Mouse (Mus musculus) kidney, postnatal 0 days (tissue): ENCODE results near the gene Ap1g2. TPM values are rescaled to one million over a fixed set of nuclear protein-coding genes. Genes with fewer than 3 reads are reported as not detected.

ENCODE experiments used
- ATAC-seq: fragments of 200-750 bp; cut with Nextera tagmentation; replicated peaks from 2 replicates; pipeline ENCODE4 v1.8.0; 2017; ENCODE audit warnings: low read depth, moderate number of reproducible peaks, moderate TSS enrichment, moderate library complexity; ENCODE audit not compliant: low FRiP score
- DNase-seq: peaks from one replicate; pipeline ENCODE4 v3.0.0-alpha.2; 2016; ENCODE audit warnings: low spot score
- H3K27ac ChIP-seq: fragments of 300-500 bp; sonication (generic); 2 replicates; pipeline ENCODE4 v1.5.1; 2014; ENCODE audit warnings: mild to moderate bottlenecking
- H3K27me3 ChIP-seq: fragments of 300-500 bp; sonication (generic); 2 replicates; pipeline ENCODE4 v1.6.1; 2014; ENCODE audit warnings: low read length, mixed read lengths; ENCODE audit not compliant: insufficient read depth
- H3K36me3 ChIP-seq: fragments of 300-500 bp; sonication (generic); 2 replicates; pipeline ENCODE4 v1.6.1; 2014; ENCODE audit warnings: low read length, mixed read lengths; ENCODE audit not compliant: insufficient read depth
- H3K4me1 ChIP-seq: fragments of 300-500 bp; sonication (generic); replicated peaks from 2 replicates; pipeline ENCODE4 v1.6.1; 2014; ENCODE audit warnings: antibody characterized with exemption, low read length, mixed read lengths; ENCODE audit not compliant: insufficient read depth
- H3K4me2 ChIP-seq: fragments of 300-500 bp; sonication (generic); 2 replicates; pipeline ENCODE4 v1.6.1; 2014; ENCODE audit warnings: mild to moderate bottlenecking, low read length, moderate library complexity, mixed read lengths
- H3K4me3 ChIP-seq: fragments of 300-500 bp; sonication (generic); replicated peaks from 2 replicates; pipeline ENCODE4 v1.5.1; 2014; ENCODE audit warnings: low read depth, low read length
- H3K9ac ChIP-seq: fragments of 300-500 bp; sonication (generic); 2 replicates; pipeline ENCODE4 v1.6.1; 2014; ENCODE audit warnings: low read depth, low read length
- H3K9me3 ChIP-seq: fragments of 300-500 bp; sonication (generic); replicated peaks from 2 replicates; pipeline ENCODE4 v1.6.1; 2016; ENCODE audit warnings: low read length, inconsistent platforms, mixed read lengths
- CTCF ChIP-seq: IDR thresholded peaks from 2 replicates; pipeline ENCODE4 v1.5.1; 2016; ENCODE audit warnings: antibody characterized with exemption, low read depth, mild to moderate bottlenecking, moderate library complexity
- WGBS: fragments of 180-500 bp; shearing (Covaris S2); extraction: QIAGEN DNeasy Blood & Tissue Kit; methylation state at CpG from one replicate; pipeline ENCODE4 v1.1.7; 2014; 5-methylcytosine and 5-hydroxymethylcytosine counted together
- polyA plus RNA-seq: library from polyadenylated mRNA; unstranded; fragments of >200 nt; fragmentation: Nextera tagmentation; extraction: Ambion mirVana; gene quantifications from 2 replicates; pipeline ENCODE4 v1.2.1, GENCODE M21; 2015

The Ap1g2 gene
- polyA plus RNA-seq, 1 experiment from 2014 or later = 15.8 TPM

- no peaks in the 10 kb centered on the region for H3K27me3 ChIP-seq
- WGBS = 51% methylated on average over 4 of the region's 4 CpGs
- H3K4me1 ChIP-seq = peaks cover 11% of the 10 kb centered on the region; the same call in 1 of the 2 replicates
- H3K9me3 ChIP-seq = no peaks in the 10 kb centered on the region
- peak; percentile 73 for DNase-seq
- peak; percentile 77 for TF ChIP-seq CTCF
- H3K9ac ChIP-seq = no peak overlapping the region
- peaks cover 12% of the 10 kb centered on the region; the same call in 1 of the 2 replicates for H3K36me3 ChIP-seq
- no peak overlapping the region for H3K27ac ChIP-seq
- H3K4me3 ChIP-seq = no peak overlapping the region
- no peak for ATAC-seq
- H3K4me2 ChIP-seq = no peak overlapping the region
Measured at GRCm38 (mm10) chr14:55101592-55101991, 4.8 kb downstream of the Ap1g2 start.

DNA sequence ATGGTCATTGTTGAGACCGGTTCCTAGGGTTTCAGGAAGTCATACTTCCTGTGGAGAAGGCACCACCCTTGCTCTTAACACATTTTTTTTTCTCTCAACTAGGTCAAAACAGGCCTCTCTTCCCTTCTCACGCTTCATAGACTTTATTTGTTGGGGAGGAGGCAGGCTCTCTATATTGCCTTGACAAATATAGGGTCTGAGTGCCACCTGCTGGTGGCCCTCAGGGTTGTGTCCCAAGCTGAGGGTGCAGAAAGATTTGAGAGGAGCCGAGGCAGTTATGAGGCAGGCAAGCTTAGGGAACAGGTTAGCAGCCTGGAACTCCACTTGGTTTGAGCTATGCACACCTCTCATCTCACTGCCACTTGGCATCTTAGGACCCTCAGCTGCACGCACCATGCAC lies 8.3 kb downstream of the Ap1g2 start:
- Histone ChIP-seq H3K27me3 (no peaks in the 10 kb centered on the region), H3K4me1 (peaks cover 16% of the 10 kb centered on the region), H3K4me3 (no peak overlapping the region), H3K9me3 (no peaks in the 10 kb centered on the region), H3K36me3 (peaks cover 12% of the 10 kb centered on the region; the same call in 1 of the 2 replicates), H3K9ac (no peak overlapping the region), H3K4me2 (no peak overlapping the region), H3K27ac (peak overlapping the region; percentile 75)
- ATAC-seq (peak; percentile 35), DNase-seq (peak; percentile 89)
- peak; percentile 84 for TF ChIP-seq CTCF
- WGBS = 47% methylated on average over 4 of the region's 4 CpGs

DNA sequence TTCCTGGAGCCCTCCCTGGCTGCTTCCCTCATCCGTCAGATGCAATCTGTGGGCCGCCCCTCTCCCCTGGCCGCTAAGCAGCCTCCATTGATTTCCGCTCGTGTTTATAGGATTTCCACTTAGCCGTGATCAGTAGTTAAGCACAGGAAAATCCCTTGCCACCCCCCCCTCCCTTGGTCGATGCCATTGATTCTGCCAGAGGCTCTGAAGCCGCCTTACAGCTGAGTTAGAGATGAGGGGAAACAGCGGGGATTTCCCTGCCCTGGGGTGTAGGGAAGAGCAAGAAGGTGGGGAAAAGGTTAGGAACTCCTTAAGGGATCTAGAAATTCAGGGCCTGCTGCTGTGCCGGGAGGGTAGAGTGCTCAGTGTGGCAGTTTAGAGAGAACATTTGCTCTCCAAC lies 8.7 kb downstream of the Ap1g2 start:
- Histone ChIP-seq H3K27ac (peak overlapping the region; percentile 75), H3K27me3 (no peaks in the 10 kb centered on the region), H3K36me3 (peaks cover 12% of the 10 kb centered on the region; the same call in 1 of the 2 replicates), H3K4me1 (peaks cover 16% of the 10 kb centered on the region), H3K4me2 (no peak overlapping the region), H3K4me3 (no peak overlapping the region), H3K9ac (no peak overlapping the region), H3K9me3 (no peaks in the 10 kb centered on the region)
- DNase-seq (no peak), ATAC-seq (no peak)
- TF ChIP-seq CTCF = no peak
- WGBS = 64% methylated on average over 10 of the region's 10 CpGs

DNA sequence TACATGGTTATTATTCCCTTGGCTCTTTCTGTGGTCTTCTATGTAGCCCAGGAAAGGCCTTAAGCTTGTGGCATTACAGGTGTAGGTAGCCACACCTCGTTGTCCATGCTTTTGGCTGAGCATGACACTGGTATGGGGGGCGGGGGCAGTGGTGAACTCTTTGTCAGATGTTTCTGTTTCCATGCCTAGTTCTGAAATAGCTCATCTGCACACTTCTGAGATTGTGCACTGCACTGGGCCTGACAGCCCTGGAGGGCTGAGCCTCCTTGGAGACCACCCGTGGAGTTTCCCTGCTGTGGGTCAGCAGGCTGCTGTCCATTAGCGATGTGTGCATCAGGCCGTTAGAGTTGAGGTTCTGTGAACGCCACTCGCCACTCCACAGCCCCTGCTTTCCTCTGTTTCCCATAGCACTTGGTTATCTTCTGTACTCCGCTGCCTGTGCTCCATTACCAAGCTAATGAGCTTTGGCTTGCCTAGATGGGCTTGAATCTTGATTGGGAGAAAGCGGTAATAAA lies 9.8 kb downstream of the Ap1g2 start:
- Histone ChIP-seq H3K36me3 (peaks cover 12% of the 10 kb centered on the region; the same call in 1 of the 2 replicates), H3K4me3 (no peak overlapping the region), H3K27me3 (no peaks in the 10 kb centered on the region), H3K9ac (no peak overlapping the region), H3K27ac (0 out of 2 replicates have a peak overlapping the region, but pooled peaks have one; percentile 75), H3K4me1 (peaks cover 16% of the 10 kb centered on the region), H3K9me3 (no peaks in the 10 kb centered on the region), H3K4me2 (no peak overlapping the region)
- TF ChIP-seq CTCF = no peak
- no peak for ATAC-seq
- no peak for DNase-seq
- WGBS = 47% methylated on average over 9 of the region's 9 CpGs

DNA sequence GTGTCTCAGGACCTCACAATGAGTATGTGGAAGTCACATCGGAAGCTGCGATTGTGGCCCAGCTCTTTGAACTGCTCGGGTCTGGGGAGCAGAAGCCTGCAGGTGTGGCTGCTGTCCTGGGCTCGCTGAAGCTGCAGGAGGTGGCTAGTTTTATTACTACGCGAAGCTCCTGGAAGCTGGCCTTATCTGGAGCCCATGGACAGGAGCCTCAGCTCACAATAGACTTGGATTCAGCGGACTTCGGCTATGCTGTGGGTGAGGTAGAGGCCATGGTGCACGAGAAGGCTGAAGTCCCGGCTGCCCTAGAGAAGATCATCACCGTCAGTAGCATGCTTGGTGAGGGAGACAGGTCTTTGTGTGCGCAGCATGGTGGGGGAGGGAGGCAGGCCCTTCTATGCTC lies 10.7 kb downstream of the Ap1g2 start:
- Histone ChIP-seq H3K36me3 (peaks cover 7% of the 10 kb centered on the region; the same call in 1 of the 2 replicates), H3K27ac (peak overlapping the region; percentile 84; the same call in 1 of the 2 replicates)

DNA sequence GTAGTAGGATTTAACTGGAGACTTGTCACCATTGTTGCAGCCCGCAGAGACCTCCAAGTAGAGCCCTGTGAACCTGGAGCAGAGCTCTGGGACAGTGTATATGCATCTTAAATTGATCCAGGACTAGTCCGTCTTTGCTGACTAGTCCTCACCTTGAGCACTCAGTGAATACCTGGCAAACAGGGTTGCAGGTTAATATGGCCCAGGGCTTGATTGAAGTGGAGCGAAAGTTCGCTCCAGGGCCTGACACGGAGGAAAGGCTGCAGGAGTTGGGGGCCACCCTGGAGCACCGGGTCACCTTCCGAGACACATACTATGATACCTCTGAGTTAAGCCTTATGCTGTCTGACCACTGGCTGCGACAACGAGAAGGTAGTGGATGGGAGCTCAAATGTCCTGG lies 11.1 kb downstream of the Ap1g2 start:
- H3K36me3 ChIP-seq = peaks cover 6% of the 10 kb centered on the region; the same call in 1 of the 2 replicates
- H3K4me1 ChIP-seq = peaks cover 20% of the 10 kb centered on the region
- H3K27me3 ChIP-seq = no peaks in the 10 kb centered on the region
- peak overlapping the region; percentile 75 for H3K9ac ChIP-seq
- peak overlapping the region; percentile 84 for H3K27ac ChIP-seq
- H3K4me2 ChIP-seq = peak overlapping the region; percentile 81
- no peak for TF ChIP-seq CTCF
- ATAC-seq (no peak), DNase-seq (no peak)
- H3K4me3 ChIP-seq = peak overlapping the region; percentile 71
- H3K9me3 ChIP-seq = no peaks in the 10 kb centered on the region
- WGBS = 45% methylated on average over 9 of the region's 9 CpGs

More for the DNA sequence above, 10.7 kb downstream of the Ap1g2 start:
- DNase-seq (no peak), ATAC-seq (no peak)
- H3K4me3 ChIP-seq = peak overlapping the region; percentile 71; the same call in 1 of the 2 replicates
- peaks cover 20% of the 10 kb centered on the region for H3K4me1 ChIP-seq
- peak overlapping the region; percentile 81 for H3K4me2 ChIP-seq
- 49% methylated on average over 12 of the region's 12 CpGs for WGBS
- TF ChIP-seq CTCF = no peak
- H3K27me3 ChIP-seq = no peaks in the 10 kb centered on the region
- peak overlapping the region; percentile 75; the same call in 1 of the 2 replicates for H3K9ac ChIP-seq
- H3K9me3 ChIP-seq = no peaks in the 10 kb centered on the region
